Mouse (Mus musculus) T-helper 1 cell (primary cell): ENCODE results near the gene Rcn3.

Experiments
- in situ Hi-C: fragments of 300-600 bp; cut with MboI, MseI; formaldehyde crosslinking; loops from one replicate; pipeline ENCODE4 v1.15.1; 2025; ENCODE audit warnings: high pct_unique_total_duplicates

The Rcn3 gene

GRCm38 (mm10) chr7:45075405-45075804 lies 16.6 kb downstream of the Rcn3 start:
- in situ Hi-C loops: no loop called here

GRCm38 (mm10) chr7:45073949-45074348 lies 18.1 kb downstream of the Rcn3 start:
- in situ Hi-C loops: loop anchor here (5.0 kb wide), 1 partner anchor 42 kb away; no protein-coding TSS in a partner anchor

- in situ Hi-C loops: loop anchor here (5.0 kb wide), 1 partner anchor 41 kb away; no protein-coding TSS in a partner anchor
Measured at GRCm38 (mm10) chr7:45073171-45073707, 18.8 kb downstream of the Rcn3 start.

- in situ Hi-C loops: loop anchor here (5.0 kb wide), 1 partner anchor 40 kb away; no protein-coding TSS in a partner anchor
Measured at GRCm38 (mm10) chr7:45072230-45072629, 19.8 kb downstream of the Rcn3 start.

GRCm38 (mm10) chr7:45069671-45070070 lies 22.4 kb downstream of the Rcn3 start:
- in situ Hi-C loops: loop anchor here (5.0 kb wide), 1 partner anchor 37 kb away; no protein-coding TSS in a partner anchor

GRCm38 (mm10) chr7:45068000-45068318 lies 24.1 kb downstream of the Rcn3 start:
- in situ Hi-C loops: no loop called here

GRCm38 (mm10) chr7:45067190-45067999 lies 24.6 kb downstream of the Rcn3 start:
- in situ Hi-C loops: no loop called here

- in situ Hi-C loops: no loop called here
Measured at GRCm38 (mm10) chr7:45062239-45062835, 29.7 kb downstream of the Rcn3 start, which contains the start of the genes Nosip and Prrg2. Nosip (plus strand) TSS chr7:45062429. Prrg2 (minus strand) TSS chr7:45062677.

- in situ Hi-C loops: no loop called here
Measured at GRCm38 (mm10) chr7:45061532-45062075, 30.4 kb downstream of the Rcn3 start.

- in situ Hi-C loops: no loop called here
Measured at GRCm38 (mm10) chr7:45060632-45061122, 31.3 kb downstream of the Rcn3 start.

- in situ Hi-C loops: no loop called here
Measured at GRCm38 (mm10) chr7:45058607-45059571, 33.1 kb downstream of the Rcn3 start.

GRCm38 (mm10) chr7:45056972-45057348 lies 35.1 kb downstream of the Rcn3 start:
- in situ Hi-C loops: no loop called here

GRCm38 (mm10) chr7:45056329-45056971 lies 35.6 kb downstream of the Rcn3 start:
- in situ Hi-C loops: no loop called here

- in situ Hi-C loops: no loop called here
Measured at GRCm38 (mm10) chr7:45053931-45054510, 38.0 kb downstream of the Rcn3 start.

GRCm38 (mm10) chr7:45053117-45053930 lies 38.7 kb downstream of the Rcn3 start:
- in situ Hi-C loops: no loop called here

- in situ Hi-C loops: no loop called here
Measured at GRCm38 (mm10) chr7:45052862-45053116, 39.2 kb downstream of the Rcn3 start, which contains the start of gene Prr12. Prr12 (minus strand) TSS chr7:45052881.

- in situ Hi-C loops: no loop called here
Measured at GRCm38 (mm10) chr7:45052181-45052861, 39.7 kb downstream of the Rcn3 start.

- in situ Hi-C loops: no loop called here
Measured at GRCm38 (mm10) chr7:45051601-45051974, 40.4 kb downstream of the Rcn3 start.
